Mouse (Mus musculus): ENCODE measurements around the gene Srpk2.

- TF ChIP-seq POLR2A (IDR thresholded peaks at IDR 0.05; ENCODE audit: control insufficient read depth in 1 of 2, insufficient read depth in 1 of 2, low read depth in 1 of 2, low read length in 2 of 2, poor library complexity in 1 of 2) (peak in 1 of 2 experiments; percentile 45; a peak in 3 of 4 replicates), TCF12 (IDR thresholded peaks at IDR 0.05; ENCODE audit: low read depth, low read length) (no peak), GABPA (IDR thresholded peaks at IDR 0.05; ENCODE audit: low read depth, low read length) (no peak), MXI1 (IDR thresholded peaks at IDR 0.05; ENCODE audit: low read depth, low read length) (peak; percentile 87), RCOR1 (IDR thresholded peaks at IDR 0.05; ENCODE audit: low read depth, low read length) (no peak), POLR2AphosphoS5 (IDR thresholded peaks at IDR 0.05; ENCODE audit: borderline replicate concordance, low read depth, low read length) (no peak)
These were observed 27.9 kb upstream of the Srpk2 start for GRCm38 (mm10) chr5:23712130-23713001.
